Mouse (Mus musculus): ENCODE measurements at regions not wholly inside any gene's neighbourhood (a gene's known extent, or its start where the extent isn't known, plus 50 kb on each side); places are given as distances from the start of the nearest gene placed in this dataset.

DNA sequence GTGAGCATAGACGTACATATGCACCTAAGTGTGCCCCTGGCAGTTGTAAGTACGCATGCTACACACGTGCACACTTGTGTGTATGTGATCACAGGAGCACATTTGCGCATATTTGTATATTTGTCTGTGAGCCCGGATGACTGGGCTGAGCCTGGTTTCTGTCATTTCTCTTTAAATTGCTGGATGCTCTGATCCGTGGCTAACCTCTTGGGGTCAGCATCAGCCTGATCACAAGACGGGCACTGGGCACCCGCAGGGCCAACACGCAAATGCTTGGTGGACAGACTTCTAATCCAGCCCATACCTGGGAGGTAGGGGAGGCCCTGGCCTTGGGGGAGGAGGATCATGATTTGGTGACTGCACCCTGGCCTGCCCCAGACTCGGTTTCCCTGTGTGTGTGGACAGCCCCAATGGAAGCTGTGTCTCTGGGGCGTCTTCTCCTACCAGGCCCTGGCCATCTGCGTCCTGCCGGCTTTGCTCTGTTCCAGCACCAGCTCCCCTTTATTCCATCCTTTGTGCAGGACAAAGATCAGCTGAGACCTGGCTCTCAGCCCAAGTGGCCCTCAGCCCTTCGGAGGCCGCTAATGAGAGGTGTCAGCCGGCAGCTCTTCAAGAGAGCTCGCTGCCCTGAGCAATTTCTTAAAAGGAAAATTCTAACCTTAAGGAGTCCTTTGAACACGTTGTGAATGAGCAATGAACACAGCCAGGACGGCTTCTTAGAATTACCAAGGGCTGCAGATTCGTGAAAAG is 155.0 kb upstream of the A530016L24Rik start:
- in situ Hi-C loops (cut with MboI, MseI) = no loop called here

DNA sequence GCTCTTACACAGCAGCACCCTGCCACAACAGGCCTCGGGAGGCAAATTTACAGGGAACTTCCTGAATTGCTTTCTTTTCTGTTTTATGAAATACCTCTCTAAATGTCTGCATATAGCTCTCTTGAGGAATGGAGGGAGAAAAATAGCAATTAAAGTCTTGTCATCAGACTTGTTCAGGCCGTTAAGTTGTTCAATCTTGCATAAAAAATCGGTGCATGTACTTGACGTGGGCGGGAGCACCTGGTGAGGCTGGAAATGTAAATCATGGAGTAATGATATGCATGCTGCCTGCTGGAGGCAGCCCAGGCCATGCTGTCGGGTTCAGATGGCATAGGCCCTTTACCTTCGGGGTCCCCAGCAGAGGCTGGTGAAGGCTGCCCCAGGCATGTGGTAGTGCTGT is 153.6 kb upstream of the A530016L24Rik start:
- in situ Hi-C loops (cut with MboI, MseI) = no loop called here

DNA sequence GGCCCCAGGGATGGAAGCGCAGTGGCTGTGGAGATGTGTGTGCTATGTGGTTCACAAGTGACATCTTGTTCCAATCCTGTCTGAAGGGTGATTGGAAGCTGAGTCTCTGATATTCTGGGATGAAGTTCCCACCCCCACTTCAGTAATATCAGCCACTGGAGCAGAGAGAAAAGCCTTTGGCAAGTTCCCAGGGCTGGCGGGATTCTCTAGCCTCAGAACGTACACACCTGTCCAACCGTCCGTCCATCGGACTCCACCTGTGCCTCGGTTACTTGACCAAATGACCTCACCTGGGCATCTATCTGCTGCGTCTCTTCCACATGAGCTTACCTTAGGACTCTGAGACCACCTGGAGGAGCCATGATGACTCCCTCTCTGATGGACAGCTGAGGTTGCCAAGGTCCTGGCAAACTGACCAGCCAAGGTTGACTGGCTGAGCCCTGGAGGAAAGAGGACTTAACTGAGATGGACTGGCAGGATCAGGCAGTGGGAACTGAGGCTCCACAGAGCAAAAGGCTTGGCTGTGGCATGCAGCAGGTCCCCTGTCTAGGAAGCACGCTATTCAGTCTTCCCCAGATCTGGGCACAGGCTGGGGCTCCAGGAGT is 152.5 kb upstream of the A530016L24Rik start:
- in situ Hi-C loops (cut with MboI, MseI) = no loop called here

DNA sequence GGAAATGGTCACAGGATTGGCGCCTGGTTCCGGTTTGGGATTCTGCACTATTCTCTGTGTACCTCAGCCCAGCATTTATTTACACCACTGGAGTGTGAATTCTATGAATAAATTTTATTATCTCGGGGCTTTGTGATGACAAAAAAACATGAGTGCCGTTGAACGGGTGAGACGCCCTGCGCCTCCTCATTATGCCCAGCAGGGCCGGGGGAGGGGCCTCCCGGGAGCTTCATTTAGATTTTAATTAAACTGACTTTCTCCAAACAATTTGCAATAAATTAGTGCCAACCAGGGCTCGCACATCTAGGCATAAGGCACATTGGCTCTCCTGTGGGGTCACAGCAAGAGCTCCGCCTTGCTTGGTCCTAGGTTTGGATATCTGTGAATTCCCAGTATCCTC is 151.8 kb upstream of the A530016L24Rik start:
- in situ Hi-C loops (cut with MboI, MseI) = no loop called here

DNA sequence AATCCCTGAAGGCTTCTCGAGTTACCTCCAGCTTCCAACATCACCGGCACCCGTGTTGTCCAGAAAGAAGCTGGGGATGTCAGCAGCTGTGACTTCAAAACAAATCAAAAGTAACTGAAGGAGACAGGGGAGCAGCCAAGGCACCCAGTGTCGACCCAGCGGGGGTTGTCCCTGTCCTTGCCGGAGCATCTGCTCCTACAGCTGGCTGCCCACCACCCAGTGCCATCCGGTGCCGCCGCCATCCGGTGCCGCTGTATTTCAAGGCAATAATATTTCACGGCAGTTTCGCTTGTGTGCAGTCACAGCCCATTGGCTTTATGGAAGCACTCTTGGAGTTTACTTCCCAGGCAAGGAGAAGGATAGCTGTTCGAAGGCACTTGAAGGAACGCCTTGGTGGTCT is 150.3 kb upstream of the A530016L24Rik start:
- in situ Hi-C loops (cut with MboI, MseI) = no loop called here

DNA sequence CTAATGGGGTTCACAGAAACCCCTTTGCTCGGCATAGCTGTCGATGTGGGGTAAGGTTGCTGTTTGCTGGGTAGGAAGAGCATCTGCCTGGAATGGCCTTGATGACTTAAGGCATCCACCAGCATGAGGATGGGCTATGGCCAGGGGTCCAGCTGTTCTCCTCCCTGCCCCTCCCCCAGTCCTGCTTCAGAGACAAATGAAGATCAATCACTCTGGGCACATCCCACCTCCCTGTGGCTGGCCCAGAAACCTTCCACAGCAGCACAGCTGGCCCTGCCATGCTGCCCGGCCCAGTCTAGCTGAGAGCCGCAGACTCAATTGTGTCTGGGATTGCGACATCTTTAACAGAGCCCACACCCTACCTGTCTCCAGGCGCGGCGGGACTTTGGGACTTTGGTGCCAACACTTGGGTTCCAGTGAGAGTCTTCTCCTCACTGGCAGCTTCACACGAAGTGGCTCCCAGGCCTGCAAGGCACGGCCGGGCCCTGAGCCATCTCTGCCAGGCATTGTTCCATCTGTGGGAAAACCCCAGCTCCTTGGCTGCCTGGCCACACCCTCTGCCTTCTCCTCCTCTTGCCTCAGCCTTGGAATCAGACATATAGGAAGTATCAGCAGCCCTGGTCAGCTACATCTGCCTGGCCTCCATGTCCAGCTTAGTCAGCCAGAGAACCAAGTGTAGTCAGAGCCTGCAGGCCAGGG is 149.6 kb upstream of the A530016L24Rik start:
- in situ Hi-C loops (cut with MboI, MseI) = no loop called here

DNA sequence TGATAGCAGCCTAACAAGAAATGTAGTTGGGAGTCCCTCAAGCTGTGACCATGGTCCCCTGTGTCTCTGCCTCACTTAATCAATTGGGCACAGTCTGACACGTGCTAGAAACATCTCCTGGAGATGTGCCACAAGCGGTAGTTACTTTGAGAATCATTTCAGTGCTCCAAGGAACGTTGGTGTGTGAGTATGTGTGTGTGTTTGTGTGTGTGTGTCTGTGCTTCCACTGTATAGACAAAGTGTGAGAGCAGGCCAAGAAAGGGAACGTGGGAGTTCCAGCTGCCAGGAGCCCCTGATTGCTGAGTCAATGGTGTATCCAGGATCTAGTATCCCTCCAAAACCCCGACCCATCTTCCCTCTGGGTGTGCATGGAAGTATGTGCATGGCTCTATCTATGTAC is 149.0 kb upstream of the A530016L24Rik start:
- in situ Hi-C loops (cut with MboI, MseI) = no loop called here

DNA sequence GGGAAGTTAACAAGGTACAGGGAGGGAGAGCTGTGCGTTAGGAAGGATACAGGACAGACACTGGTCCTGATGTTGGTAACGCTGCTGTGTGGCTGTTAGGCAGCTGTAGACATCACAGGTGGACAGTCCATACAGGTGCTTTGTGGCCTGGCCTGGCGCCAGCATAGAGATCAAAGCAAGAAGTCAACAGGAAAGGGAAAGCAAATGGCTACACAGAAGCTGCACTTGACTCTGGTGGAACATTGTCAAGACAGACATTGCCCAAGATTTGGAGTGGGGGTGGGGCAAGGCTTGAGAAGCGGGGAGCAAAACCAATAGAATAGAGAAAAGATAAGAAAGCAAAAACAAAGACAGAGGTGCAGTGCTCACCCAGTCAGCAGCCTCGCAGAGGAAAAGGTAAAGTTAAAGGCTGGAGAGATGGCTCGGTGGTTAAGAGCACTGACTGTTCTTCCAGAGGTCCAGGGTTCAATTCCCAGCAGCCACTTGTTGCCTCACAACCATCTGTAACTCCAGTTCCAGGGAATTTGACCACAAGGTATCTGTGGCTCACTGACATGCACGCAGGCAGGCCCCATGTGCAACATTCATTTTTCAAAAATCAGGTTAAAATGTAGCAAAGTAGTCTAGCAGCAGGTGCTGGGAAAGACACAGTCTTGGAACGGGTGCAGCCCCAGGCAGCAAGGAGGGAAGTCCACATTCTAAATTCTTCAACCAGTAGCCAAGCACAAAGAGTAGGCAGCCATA is 147.3 kb upstream of the A530016L24Rik start:
- in situ Hi-C loops (cut with MboI, MseI) = no loop called here

DNA sequence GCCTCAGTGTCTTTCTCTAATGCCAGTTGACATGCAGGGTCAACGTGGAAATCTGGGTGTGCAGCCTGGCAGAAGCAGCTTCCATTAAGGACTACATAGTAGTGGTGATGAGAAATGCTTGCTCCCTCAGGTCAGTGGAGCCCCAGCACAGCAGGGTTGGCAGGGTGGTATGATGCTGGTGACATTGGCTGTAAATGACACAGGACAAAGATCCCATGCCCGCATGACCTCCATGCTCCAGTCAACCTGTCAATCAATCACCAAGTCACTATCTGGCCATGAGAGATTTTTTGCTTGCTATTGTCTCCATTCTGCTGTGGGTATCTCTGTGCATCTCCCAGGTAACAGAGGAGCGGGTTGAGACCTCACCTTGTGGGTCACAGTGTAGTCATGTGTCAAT is 146.2 kb upstream of the A530016L24Rik start:
- in situ Hi-C loops (cut with MboI, MseI) = no loop called here

DNA sequence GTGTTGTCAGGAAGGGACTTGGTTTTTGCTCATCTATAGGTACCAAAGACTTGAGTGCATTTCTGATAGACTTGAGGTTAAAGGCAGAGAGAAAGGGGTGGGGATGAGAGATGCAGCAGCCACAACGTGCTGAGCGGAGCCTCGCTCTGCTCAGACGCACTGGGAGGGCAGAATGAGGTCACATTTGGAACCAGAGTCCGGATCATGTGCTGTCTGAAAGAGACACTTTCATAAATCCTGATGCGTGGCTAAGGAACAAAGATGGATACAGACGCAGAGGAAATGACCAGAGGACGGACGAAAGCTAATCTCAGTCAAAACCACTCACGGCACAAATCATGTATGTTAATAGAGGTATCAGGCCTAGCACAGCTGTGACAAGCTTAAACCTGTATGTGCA is 145.0 kb upstream of the A530016L24Rik start:
- in situ Hi-C loops (cut with MboI, MseI) = no loop called here

DNA sequence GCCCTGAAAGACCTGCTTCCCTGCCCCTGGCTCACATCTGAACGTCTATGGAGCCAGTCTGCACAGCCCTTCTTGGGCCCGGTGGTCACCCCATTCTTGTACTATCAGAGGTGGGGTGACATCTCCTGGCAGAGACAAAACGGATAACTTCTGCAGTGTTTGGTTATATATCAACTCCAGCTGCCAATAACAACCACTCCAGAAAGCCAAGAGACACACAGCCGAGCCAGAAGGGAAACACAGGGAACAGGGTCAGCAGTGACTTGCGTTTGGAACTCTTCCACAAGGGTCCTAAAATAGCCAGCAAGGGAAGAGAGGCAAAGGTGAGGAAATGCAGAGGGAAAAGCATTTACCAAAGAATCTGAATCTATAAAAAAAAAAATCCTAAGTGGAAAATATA is 143.5 kb upstream of the A530016L24Rik start:
- in situ Hi-C loops (cut with MboI, MseI) = no loop called here

DNA sequence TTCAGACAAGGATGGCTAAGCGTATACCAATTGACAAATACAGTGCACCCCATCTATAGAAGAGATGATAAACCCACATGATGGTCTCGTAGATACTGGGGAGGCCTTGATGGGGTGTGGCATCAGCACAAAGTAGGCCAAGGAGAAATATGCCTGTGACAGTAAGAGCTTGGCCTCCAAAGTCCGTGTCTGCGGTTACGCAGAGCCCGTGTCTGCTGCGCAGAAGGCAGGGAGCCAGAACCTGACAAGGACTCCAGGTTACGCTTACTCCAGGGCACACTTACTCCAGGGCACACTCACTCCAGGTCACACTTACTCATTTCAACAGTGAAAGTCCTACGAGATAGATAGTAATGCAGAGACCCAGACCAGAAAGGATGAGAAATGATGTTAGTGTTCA is 141.1 kb upstream of the A530016L24Rik start:
- in situ Hi-C loops (cut with MboI, MseI) = no loop called here

DNA sequence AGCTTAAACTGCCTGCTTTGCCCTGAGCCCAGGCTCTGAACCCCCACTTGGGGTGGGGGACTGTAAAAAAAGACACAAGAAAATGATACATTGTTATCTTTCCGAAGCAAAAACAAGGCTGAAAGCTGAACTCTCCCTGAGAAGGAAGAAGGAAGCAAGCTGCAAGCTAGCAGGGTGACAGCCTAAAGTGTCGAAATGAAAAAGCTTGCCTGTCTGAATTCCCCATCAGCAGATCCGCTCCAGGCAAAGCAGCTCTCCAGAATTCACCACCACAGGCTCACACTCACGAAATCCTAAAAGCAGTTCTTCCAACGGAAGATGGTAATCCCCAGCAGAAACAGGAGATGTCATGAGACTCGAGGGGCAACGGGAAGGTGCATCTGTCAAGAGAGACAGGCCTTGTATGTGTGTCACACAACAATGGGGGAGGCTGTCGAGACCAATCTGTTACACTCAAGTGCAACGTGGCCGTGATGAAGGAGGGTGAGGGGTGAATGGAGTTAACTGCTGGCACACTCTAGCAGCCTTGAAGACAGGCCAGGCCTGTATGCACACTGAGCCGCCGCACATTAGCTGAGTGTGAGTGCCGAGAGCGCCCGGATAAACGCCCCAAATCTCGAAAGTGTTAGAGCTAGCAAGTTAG is 139.5 kb upstream of the A530016L24Rik start:
- in situ Hi-C loops (cut with MboI, MseI) = no loop called here

DNA sequence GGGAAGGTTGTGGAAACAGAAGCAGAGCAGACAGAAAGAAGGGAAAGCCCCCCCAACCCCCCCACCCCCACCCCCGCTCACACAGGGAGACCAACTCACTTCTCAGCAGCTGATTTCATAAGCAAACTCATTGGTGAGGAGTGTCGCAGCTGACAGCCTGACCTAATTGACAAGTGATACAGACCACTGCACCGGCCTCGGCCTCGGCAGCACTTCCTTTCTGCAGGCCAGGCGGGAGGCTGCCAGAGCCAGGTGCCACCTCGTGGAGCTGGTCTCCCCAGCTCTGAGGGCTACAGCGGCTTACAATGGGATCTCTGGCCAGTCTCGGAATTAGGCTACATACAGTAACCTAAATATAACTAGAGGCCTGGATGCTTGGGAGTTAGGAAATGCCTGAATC is 138.5 kb upstream of the A530016L24Rik start:
- in situ Hi-C loops (cut with MboI, MseI) = no loop called here

DNA sequence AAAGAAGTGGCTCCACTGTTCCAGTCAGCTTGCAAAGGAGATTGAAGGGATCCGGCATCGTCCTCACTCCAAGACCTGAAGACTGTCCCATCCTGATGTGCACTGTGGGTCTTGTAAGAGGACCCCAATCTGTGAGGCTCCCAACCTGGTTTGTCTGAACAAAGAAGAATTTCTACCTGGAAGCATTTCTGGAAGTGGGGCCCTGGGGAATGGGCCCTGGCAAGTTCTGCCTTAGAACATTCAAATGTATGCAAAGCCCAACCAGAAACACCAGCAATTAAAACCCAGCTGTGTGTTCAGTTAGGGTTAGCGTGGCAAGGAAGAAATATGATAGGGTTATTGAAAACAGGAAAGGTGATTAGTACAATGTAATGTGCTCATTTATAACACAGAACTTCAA is 125.9 kb upstream of the A530016L24Rik start:
- in situ Hi-C loops (cut with MboI, MseI) = no loop called here

DNA sequence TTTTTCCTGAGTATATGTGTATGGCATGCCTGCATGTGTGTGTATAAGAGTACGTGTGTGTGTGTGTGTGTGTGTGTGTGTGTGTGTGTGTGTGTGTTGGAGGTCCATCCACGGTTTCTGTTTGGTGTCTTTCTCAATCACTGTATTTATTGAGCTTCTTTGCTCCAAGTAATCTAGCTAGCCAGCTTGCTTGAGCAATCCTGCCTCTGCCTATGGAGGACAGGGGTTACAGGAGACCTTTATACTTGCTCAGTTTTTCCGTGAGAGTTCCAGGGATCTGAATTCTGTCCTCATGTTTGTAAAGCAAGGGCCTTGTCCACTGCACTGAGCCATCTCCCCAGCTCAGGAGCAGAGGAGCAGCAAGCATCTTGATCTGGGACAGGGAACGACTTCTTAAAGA is 122.0 kb upstream of the A530016L24Rik start:
- in situ Hi-C loops (cut with MboI, MseI) = no loop called here

DNA sequence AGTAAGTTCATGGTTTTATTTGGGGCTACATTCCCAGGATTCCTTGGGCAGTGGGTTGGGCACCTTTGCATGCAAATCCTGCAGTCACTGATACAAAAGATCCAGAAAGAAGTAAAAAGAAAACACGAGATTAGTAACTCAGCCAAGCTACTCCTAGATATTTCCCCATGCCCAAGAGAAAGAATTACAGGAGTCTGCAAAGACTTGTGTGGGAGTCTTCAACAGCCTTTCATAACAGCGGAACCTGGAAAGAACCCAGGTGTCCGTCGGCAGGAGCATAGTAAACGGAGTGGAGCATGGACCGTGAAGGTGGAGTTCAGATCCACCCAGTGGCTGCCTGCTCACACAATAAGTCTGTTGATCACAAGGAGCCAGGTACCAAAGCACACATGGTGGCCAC is 121.1 kb upstream of the A530016L24Rik start:
- in situ Hi-C loops (cut with MboI, MseI) = no loop called here

DNA sequence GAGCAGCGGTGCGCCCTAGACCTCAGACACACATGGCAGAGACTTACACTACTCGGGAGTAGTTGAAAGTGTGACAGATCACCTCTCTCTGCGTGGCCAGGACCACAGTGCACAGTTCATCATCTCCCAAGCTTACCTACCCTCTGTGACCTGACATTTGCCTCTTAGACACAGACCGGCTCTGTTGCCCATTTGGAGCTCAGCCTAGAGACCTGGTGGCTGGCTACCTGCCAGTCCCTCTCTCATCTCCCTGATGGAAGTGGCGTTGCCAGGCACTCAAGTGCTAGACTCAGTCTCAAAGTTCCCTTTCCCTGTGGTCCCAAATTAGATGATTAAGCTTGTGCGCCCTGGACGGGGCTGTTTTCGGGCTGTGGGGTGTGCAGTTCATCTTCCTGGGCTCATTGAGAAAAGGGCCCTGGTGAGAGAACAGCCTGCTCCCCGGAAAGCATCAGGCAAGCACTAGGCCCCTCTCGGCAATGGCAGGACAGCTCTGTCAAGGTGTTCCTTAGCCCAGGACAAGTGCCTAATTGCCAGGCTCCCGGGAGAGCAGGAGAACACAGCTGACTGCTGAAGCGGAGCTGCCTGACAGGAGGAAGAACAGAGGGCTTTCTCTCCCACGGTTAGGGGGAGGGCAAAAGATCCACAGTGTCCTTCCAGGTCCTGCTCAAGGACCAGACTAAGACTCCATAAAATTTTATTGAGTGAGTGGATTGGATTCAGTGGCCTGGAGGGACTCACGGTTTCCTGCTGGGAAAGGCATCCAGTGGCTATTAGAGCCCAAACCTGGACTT is 119.5 kb upstream of the A530016L24Rik start:
- in situ Hi-C loops (cut with MboI, MseI) = no loop called here

DNA sequence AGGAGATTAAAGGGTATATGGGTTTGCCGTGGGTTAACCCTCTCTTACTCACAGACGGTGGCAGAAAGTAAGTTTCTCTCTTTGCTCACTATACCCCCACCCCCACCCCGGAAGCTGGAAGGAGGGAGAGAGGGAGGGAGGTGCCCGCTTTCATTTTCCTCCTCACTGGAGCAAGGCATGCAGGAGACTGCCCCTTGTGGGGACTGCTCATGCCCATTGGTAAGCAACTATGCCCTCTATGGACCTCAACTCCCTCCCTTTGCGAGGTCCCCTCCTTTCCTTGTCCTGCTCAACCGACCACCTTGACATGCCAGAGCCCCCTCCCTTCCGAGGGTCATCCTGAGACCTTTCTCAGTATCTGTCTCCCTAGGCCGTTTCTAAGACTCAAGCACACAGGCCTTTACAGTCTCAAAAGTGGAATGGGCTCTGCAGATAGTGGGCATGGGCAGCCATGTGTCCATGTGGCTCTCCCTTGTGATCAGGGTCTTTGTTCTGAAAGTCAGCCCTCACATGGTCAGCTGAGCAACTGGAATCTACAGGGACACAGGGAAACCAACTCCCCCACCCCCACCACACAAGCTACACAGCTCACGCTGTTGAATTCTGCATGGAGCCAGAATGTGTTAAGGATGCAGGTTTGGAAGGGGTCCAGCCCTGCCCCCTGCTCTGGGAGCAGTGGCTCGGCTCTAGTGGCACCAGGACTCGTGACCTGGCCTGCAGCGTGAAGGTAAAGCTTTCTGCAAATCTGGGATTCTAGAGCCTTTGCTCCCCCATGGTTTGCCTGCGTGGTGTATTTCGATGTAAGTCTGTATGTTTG is 116.8 kb upstream of the A530016L24Rik start:
- in situ Hi-C loops (cut with MboI, MseI) = no loop called here

DNA sequence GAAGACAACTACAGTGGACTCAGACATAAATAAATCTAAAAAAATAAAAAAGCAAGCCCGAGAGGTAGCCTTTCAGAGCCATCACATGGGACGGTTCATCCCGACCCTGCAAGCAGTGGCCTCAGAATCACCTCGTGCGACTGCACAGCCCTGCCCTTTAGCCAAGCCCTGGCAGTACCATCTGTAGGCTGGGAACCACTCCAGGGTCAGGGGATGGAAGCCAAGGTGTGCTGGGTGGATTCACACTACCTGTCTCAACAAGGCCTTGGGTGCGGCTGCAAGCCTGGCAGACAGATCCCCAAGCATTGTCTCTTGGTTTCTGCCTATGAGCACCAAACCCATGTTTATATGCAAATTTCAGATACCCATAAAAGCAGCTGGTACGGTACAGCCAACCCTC is 115.3 kb upstream of the A530016L24Rik start:
- in situ Hi-C loops (cut with MboI, MseI) = no loop called here
